Mouse (Mus musculus) myocyte (in vitro differentiated cells): ENCODE results near the gene Olfr1122. TPM values are rescaled to one million over a fixed set of nuclear protein-coding genes. Genes with fewer than 3 reads are reported as not detected.
"Not testable (repeated sequence)": the region's sequence is repeated elsewhere in the genome, so short reads cannot be mapped to it uniquely, and the experiment has no call there.

Source experiments
- H3K27me3 ChIP-seq: one replicate; pipeline ENCODE4 v1.6.1; 2011; ENCODE audit not compliant: control insufficient read depth, insufficient read depth, insufficient read length
- H3K36me3 ChIP-seq: one replicate; pipeline ENCODE4 v1.6.1; 2011; ENCODE audit not compliant: control insufficient read depth, insufficient read depth
- H3K4me2 ChIP-seq: one replicate; pipeline ENCODE4 v1.6.1; 2011; ENCODE audit warnings: low read depth, control low read depth
- H3K4me3 ChIP-seq: one replicate; pipeline ENCODE4 v1.5.1; 2011; ENCODE audit warnings: mild to moderate bottlenecking, control low read depth, moderate library complexity
- H3K79me2 ChIP-seq: one replicate; pipeline ENCODE4 v1.6.1; 2011; ENCODE audit not compliant: control insufficient read depth, insufficient read depth
- H3ac ChIP-seq: one replicate; pipeline ENCODE4 v1.6.1; 2011; ENCODE audit not compliant: control insufficient read depth, insufficient read length
- CEBPB ChIP-seq: IDR thresholded peaks from 2 replicates; pipeline ENCODE4 v1.6.1; 2011; ENCODE audit warnings: mild to moderate bottlenecking, moderate library complexity; ENCODE audit not compliant: poor library complexity, insufficient read depth, severe bottlenecking
- E2F4 ChIP-seq: IDR thresholded peaks from one replicate; pipeline ENCODE4 v1.6.1; 2011; ENCODE audit warnings: mild to moderate bottlenecking, control low read depth, moderate library complexity; ENCODE audit not compliant: insufficient read depth
- MAX ChIP-seq: IDR thresholded peaks from one replicate; pipeline ENCODE4 v1.6.1; 2011; ENCODE audit warnings: low read depth, mild to moderate bottlenecking, control low read depth
- MYOD1 ChIP-seq, 3 experiments: IDR thresholded peaks; one replicate each; pipeline ENCODE4 v1.6.1; 2011; ENCODE audit warnings: control low read depth in 2 of 3, low read depth in 2 of 3, mild to moderate bottlenecking in 2 of 3, moderate library complexity in 1 of 3; ENCODE audit not compliant: insufficient read length in 2 of 3, control insufficient read depth in 1 of 3
- MYOG ChIP-seq, 3 experiments: IDR thresholded peaks; one replicate each; pipeline ENCODE4 v1.6.1; 2011; ENCODE audit warnings: control low read depth in 2 of 3, low read depth in 2 of 3, mild to moderate bottlenecking in 2 of 3; ENCODE audit not compliant: insufficient read length in 2 of 3, control insufficient read depth in 1 of 3, insufficient read depth in 1 of 3
- POLR2A ChIP-seq: IDR thresholded peaks from one replicate; pipeline ENCODE4 v1.6.1; 2011; ENCODE audit warnings: low read depth, mild to moderate bottlenecking, control low read depth, moderate library complexity; ENCODE audit not compliant: insufficient read length
- POLR2AphosphoS2 ChIP-seq: IDR thresholded peaks from one replicate; pipeline ENCODE4 v1.6.1; 2011; ENCODE audit warnings: low read depth, control low read depth; ENCODE audit not compliant: insufficient read length
- REST ChIP-seq: IDR thresholded peaks from one replicate; pipeline ENCODE4 v1.6.1; 2011; ENCODE audit warnings: mild to moderate bottlenecking, control low read depth, moderate library complexity; ENCODE audit not compliant: insufficient read depth, insufficient read length
- SRF ChIP-seq: IDR thresholded peaks from one replicate; pipeline ENCODE4 v1.6.1; 2011; ENCODE audit warnings: low read depth; ENCODE audit not compliant: control insufficient read depth, insufficient read length
- TCF12 ChIP-seq: IDR thresholded peaks from one replicate; pipeline ENCODE4 v1.6.1; 2011; ENCODE audit warnings: mild to moderate bottlenecking, control low read depth; ENCODE audit not compliant: poor library complexity, insufficient read depth, severe bottlenecking
- TCF3 ChIP-seq: IDR thresholded peaks from one replicate; pipeline ENCODE4 v1.6.1; 2011; ENCODE audit warnings: low read depth, control low read depth; ENCODE audit not compliant: insufficient read length
- USF1 ChIP-seq: IDR thresholded peaks from one replicate; pipeline ENCODE4 v1.6.1; 2011; ENCODE audit warnings: low read depth, mild to moderate bottlenecking, control low read depth, moderate library complexity
- polyA plus RNA-seq: library from polyadenylated mRNA; unstranded; fragments of >200 nt; fragmentation: generic; extraction: Trizol; gene quantifications from one replicate; pipeline ENCODE4 v1.2.1, GENCODE M21; 2012; ENCODE audit warnings: missing spikeins

Gene Olfr1122
- not detected for polyA plus RNA-seq

GRCm38 (mm10) chr2:87385549-87385948 is at the start of gene Olfr1122:
Gene Olfr1122, plus strand, starts transcription at chr2:87385849.
- no peak for TF ChIP-seq MYOG (IDR thresholded peaks at IDR 0.05; ENCODE audit: control insufficient read depth in 1 of 3, insufficient read depth in 1 of 3, insufficient read length in 2 of 3, low read depth in 2 of 3)
- no peak for TF ChIP-seq USF1
- no peak for TF ChIP-seq E2F4
- no peak for TF ChIP-seq TCF3
- no peak for TF ChIP-seq POLR2A
- Histone ChIP-seq H3K4me2 (no peak within 1 kb of the TSS), H3K79me2 (no peaks in the 10 kb centered on the region), H3K4me3 (no peak within 1 kb of the TSS), H3ac (no peak within 1 kb of the TSS), H3K27me3 (no peaks in the 10 kb centered on the region), H3K36me3 (no peaks in the 10 kb centered on the region)

- no peak for TF ChIP-seq MYOG (IDR thresholded peaks at IDR 0.05; ENCODE audit: control insufficient read depth in 1 of 3, insufficient read depth in 1 of 3, insufficient read length in 2 of 3, low read depth in 2 of 3)
- no peak for TF ChIP-seq SRF
- TF ChIP-seq USF1: no peak
- no peak for TF ChIP-seq MAX
- no peak for TF ChIP-seq CEBPB
- no peak for TF ChIP-seq E2F4
- no peak for TF ChIP-seq POLR2AphosphoS2
- TF ChIP-seq REST: no peak
- no peak for TF ChIP-seq TCF3
- TF ChIP-seq MYOD1 (IDR thresholded peaks at IDR 0.05; ENCODE audit: control insufficient read depth in 1 of 3, insufficient read length in 2 of 3, low read depth in 2 of 3): no peak
- no peak for TF ChIP-seq POLR2A
- TF ChIP-seq TCF12: no peak
- H3K36me3 ChIP-seq: no peaks in the 10 kb centered on the region
These were observed 31.1 kb upstream of the Olfr1122 start, which contains the start of gene Olfr1120 for GRCm38 (mm10) chr2:87354515-87354914. Gene Olfr1120, plus strand, starts transcription at chr2:87354815.

GRCm38 (mm10) chr2:87360121-87360520 is 25.5 kb upstream of the Olfr1122 start:
- H3K4me2 ChIP-seq, H3ac ChIP-seq, H3K27me3 ChIP-seq, H3K79me2 ChIP-seq, H3K36me3 ChIP-seq, H3K4me3 ChIP-seq: not testable (repeated sequence)

More at GRCm38 (mm10) chr2:87354515-87354914, 31.1 kb upstream of the Olfr1122 start, which contains the start of gene Olfr1120:
- no peaks in the 10 kb centered on the region for H3K27me3 ChIP-seq
- H3K79me2 ChIP-seq: no peaks in the 10 kb centered on the region
- H3K4me2 ChIP-seq: no peak within 1 kb of the TSS
- no peak within 1 kb of the TSS for H3ac ChIP-seq
- H3K4me3 ChIP-seq: no peak within 1 kb of the TSS

- TF ChIP-seq USF1 (no peak), E2F4 (no peak), POLR2A (no peak), MYOG (IDR thresholded peaks at IDR 0.05; ENCODE audit: control insufficient read depth in 1 of 3, insufficient read depth in 1 of 3, insufficient read length in 2 of 3, low read depth in 2 of 3) (no peak), REST (no peak), TCF12 (no peak), MAX (no peak), SRF (no peak), CEBPB (no peak), MYOD1 (IDR thresholded peaks at IDR 0.05; ENCODE audit: control insufficient read depth in 1 of 3, insufficient read length in 2 of 3, low read depth in 2 of 3) (no peak), TCF3 (no peak), POLR2AphosphoS2 (no peak)
- no peaks in the 10 kb centered on the region for H3K79me2 ChIP-seq
- no peak within 1 kb of the TSS for H3ac ChIP-seq
- no peaks in the 10 kb centered on the region for H3K36me3 ChIP-seq
- H3K27me3 ChIP-seq: no peaks in the 10 kb centered on the region
- H3K4me3 ChIP-seq: no peak within 1 kb of the TSS
- H3K4me2 ChIP-seq: no peak within 1 kb of the TSS
These were observed 16.1 kb upstream of the Olfr1122 start, which contains the start of gene Olfr1121 for GRCm38 (mm10) chr2:87369595-87369994. Gene Olfr1121, plus strand, starts transcription at chr2:87369895.

- no peak overlapping the region for H3ac ChIP-seq
- H3K36me3 ChIP-seq: no peaks in the 10 kb centered on the region
- no peaks in the 10 kb centered on the region for H3K79me2 ChIP-seq
- H3K27me3 ChIP-seq: no peaks in the 10 kb centered on the region
- TF ChIP-seq POLR2A (no peak), MYOD1 (IDR thresholded peaks at IDR 0.05; ENCODE audit: control insufficient read depth in 1 of 3, insufficient read length in 2 of 3, low read depth in 2 of 3) (no peak), POLR2AphosphoS2 (no peak), MAX (no peak), E2F4 (no peak), MYOG (IDR thresholded peaks at IDR 0.05; ENCODE audit: control insufficient read depth in 1 of 3, insufficient read depth in 1 of 3, insufficient read length in 2 of 3, low read depth in 2 of 3) (no peak), USF1 (no peak), CEBPB (no peak), SRF (no peak), TCF12 (no peak), TCF3 (no peak)
- H3K4me3 ChIP-seq: no peak overlapping the region
- H3K4me2 ChIP-seq: no peak overlapping the region
These were observed 13.9 kb upstream of the Olfr1122 start for GRCm38 (mm10) chr2:87371726-87372125.
